Comparison of ENCODE assay signal across 10 mouse cellular contexts in genomic region chr13:96925991-96926725, GRCm38 (mm10). TPM values are rescaled to one million over a fixed set of nuclear protein-coding genes. Genes with fewer than 3 reads are reported as not detected.
DNase-seq lines count a peak whose midpoint lies in the region; ATAC-seq and TF ChIP-seq lines count a peak whose summit lies in the region.
"Had no signal": no experiment of that assay in that cellular context is flagged by ENCODE, and none has a peak within 500 bp of the region (broad histone marks: within the 10 kb centered on the region; RNA-seq: fewer than 3 reads in every experiment).

No protein-coding gene starts in this region.

- no peak overlapping the region for H3K27ac ChIP-seq in hindbrain, embryonic 11.5 days (ENCODE audit: low read depth, low read length)
- H3K27ac ChIP-seq in hindbrain, embryonic 12.5 days, result no peak overlapping the region
- no peak overlapping the region for H3K27ac ChIP-seq in hindbrain, embryonic 15.5 days (replicated peaks)
- no peak overlapping the region for H3K27ac ChIP-seq in liver, postnatal 0 days (ENCODE audit: low read depth)

- no peak overlapping the region for H3K4me3 ChIP-seq in hindbrain, embryonic 11.5 days (ENCODE audit: low read depth, low read length)
- H3K4me3 ChIP-seq in hindbrain, embryonic 12.5 days, result no peak overlapping the region
- no peak overlapping the region for H3K4me3 ChIP-seq in hindbrain, embryonic 15.5 days
- 0 out of 2 replicates have a peak overlapping the region, but pooled peaks have one; percentile 71 for H3K4me3 ChIP-seq in liver, postnatal 0 days (ENCODE audit: low read depth, low read length)

- no peak for TF ChIP-seq CTCF in liver, postnatal 0 days (IDR thresholded peaks at IDR 0.05; ENCODE audit: low read depth)

- H3K4me1 ChIP-seq in hindbrain, embryonic 11.5 days (replicated peaks; ENCODE audit: control insufficient read depth, insufficient read depth, low read length), result 0 out of 2 replicates have a peak, but pooled peaks cover 8% of the 10 kb centered on the region
- H3K4me1 ChIP-seq in hindbrain, embryonic 12.5 days, result peaks cover 24% of the 10 kb centered on the region
- H3K4me1 ChIP-seq in hindbrain, embryonic 15.5 days (replicated peaks), result peaks cover 20% of the 10 kb centered on the region
- H3K4me1 ChIP-seq in liver, postnatal 0 days (ENCODE audit: insufficient read depth), result peaks cover 11% of the 10 kb centered on the region; the same call in 1 of the 2 replicates

- H3K9me3 ChIP-seq in hindbrain, embryonic 11.5 days (ENCODE audit: control insufficient read depth, low read length), result no peaks in the 10 kb centered on the region
- no peaks in the 10 kb centered on the region for H3K9me3 ChIP-seq in hindbrain, embryonic 12.5 days (replicated peaks)
- H3K9me3 ChIP-seq in hindbrain, embryonic 15.5 days, result no peaks in the 10 kb centered on the region
- H3K9me3 ChIP-seq in liver, postnatal 0 days (ENCODE audit: low read length), result no peaks in the 10 kb centered on the region

- H3K4me2 ChIP-seq in hindbrain, embryonic 11.5 days (replicated peaks; ENCODE audit: low read depth, low read length), result no peak overlapping the region
- H3K4me2 ChIP-seq in hindbrain, embryonic 12.5 days (replicated peaks), result no peak overlapping the region
- 0 out of 2 replicates have a peak overlapping the region, but pooled peaks have one; percentile 100 for H3K4me2 ChIP-seq in hindbrain, embryonic 15.5 days
- H3K4me2 ChIP-seq in liver, postnatal 0 days (ENCODE audit: low read depth, low read length), result peak overlapping the region; percentile 98

- H3K36me3 ChIP-seq in hindbrain, embryonic 11.5 days (ENCODE audit: control insufficient read depth, insufficient read depth, low read length), result no peaks in the 10 kb centered on the region
- no peaks in the 10 kb centered on the region for H3K36me3 ChIP-seq in hindbrain, embryonic 12.5 days
- H3K36me3 ChIP-seq in hindbrain, embryonic 15.5 days, result no peaks in the 10 kb centered on the region
- no peaks in the 10 kb centered on the region for H3K36me3 ChIP-seq in liver, postnatal 0 days (replicated peaks; ENCODE audit: insufficient read depth, low read length)

- DNase-seq in hindbrain, embryonic 11.5 days (ENCODE audit: low spot score), result peak; percentile 22
- DNase-seq in ES-CJ7 (ENCODE audit: low read depth, low spot score), result peak; percentile 36
- DNase-seq in liver, postnatal 0 days, result no peak
- no peak for DNase-seq in urinary bladder, adult 18-20 months (ENCODE audit: low spot score in 2 of 2)
- no peak for DNase-seq in lung, postnatal 25 days (ENCODE audit: low spot score)
- no peak for DNase-seq in frontal cortex, postnatal 10 days (ENCODE audit: low spot score in 2 of 2)
- DNase-seq: adrenal gland, adult 2 months; cerebellum, adult 9-11 months had no signal

- H3K27me3 ChIP-seq in hindbrain, embryonic 11.5 days (ENCODE audit: control insufficient read depth, insufficient read depth, low read length), result peaks cover 13% of the 10 kb centered on the region; the same call in 1 of the 2 replicates
- H3K27me3 ChIP-seq in hindbrain, embryonic 12.5 days, result peaks cover 48% of the 10 kb centered on the region
- H3K27me3 ChIP-seq in hindbrain, embryonic 15.5 days, result peaks cover 28% of the 10 kb centered on the region
- H3K27me3 ChIP-seq in liver, postnatal 0 days (ENCODE audit: insufficient read depth, low read length), result peaks cover 27% of the 10 kb centered on the region

- no peak overlapping the region for H3K9ac ChIP-seq in hindbrain, embryonic 11.5 days (ENCODE audit: low read depth, low read length)
- no peak overlapping the region for H3K9ac ChIP-seq in hindbrain, embryonic 12.5 days
- H3K9ac ChIP-seq in hindbrain, embryonic 15.5 days, result no peak overlapping the region
- H3K9ac ChIP-seq in liver, postnatal 0 days (replicated peaks), result no peak overlapping the region

- WGBS in hindbrain, embryonic 11.5 days, result 36% methylated on average over 10 of the region's 10 CpGs
- WGBS in hindbrain, embryonic 12.5 days, result 40% methylated on average over 10 of the region's 10 CpGs
- WGBS in hindbrain, embryonic 15.5 days, result 41% methylated on average over 10 of the region's 10 CpGs
- 61% methylated on average over 10 of the region's 10 CpGs for WGBS in liver, postnatal 0 days (ENCODE audit: insufficient replicate concordance)

- no peak for TF ChIP-seq EP300 in liver, postnatal 0 days (IDR thresholded peaks at IDR 0.05; ENCODE audit: low read depth)

- no peak for ATAC-seq in hindbrain, embryonic 11.5 days (ENCODE audit: low FRiP score)
- ATAC-seq in hindbrain, embryonic 12.5 days (ENCODE audit: low FRiP score), result no peak
- no peak for ATAC-seq in hindbrain, embryonic 15.5 days (ENCODE audit: low FRiP score, low read depth)
- ATAC-seq in liver, postnatal 0 days, result no peak

RNA-seq across cellular contexts. Expression of gene Gcnt4, which starts 1.7 kb away (rescaled TPM):
- 0.14 and 0.17 TPM in 2 replicates for polyA plus RNA-seq in hindbrain, embryonic 11.5 days (2014; fragmentation: Nextera tagmentation; extraction: Ambion mirVana)
- 0.34 and 0.40 TPM in 2 replicates for polyA plus RNA-seq in hindbrain, embryonic 12.5 days (2016; fragmentation: Nextera tagmentation; extraction: Ambion mirVana)
- polyA plus RNA-seq in hindbrain, embryonic 15.5 days (2015; fragmentation: Nextera tagmentation; extraction: Ambion mirVana), result 0.24 and 0.26 TPM in 2 replicates
- polyA plus RNA-seq in liver, postnatal 0 days (2015; fragmentation: Nextera tagmentation; extraction: Ambion mirVana), result 0.45 and 0.72 TPM in 2 replicates

Comparison
In these comparisons a context has a peak if more than half of its experiments do, and no peak if none do; other contexts are left out.
1. H3K4me2 ChIP-seq: peak in hindbrain, embryonic 15.5 days (single experiment) and liver, postnatal 0 days (single experiment); none in hindbrain, embryonic 11.5 days (single experiment) and hindbrain, embryonic 12.5 days (single experiment).
2. DNase-seq: peak in hindbrain, embryonic 11.5 days (single experiment) and ES-CJ7 (single experiment); none in liver, postnatal 0 days (single experiment), urinary bladder, adult 18-20 months (0 of 2), lung, postnatal 25 days (single experiment) and frontal cortex, postnatal 10 days (0 of 2).